Mouse (Mus musculus): ENCODE measurements around the gene Cspg4. TPM values are rescaled to one million over a fixed set of nuclear protein-coding genes. Genes with fewer than 3 reads are reported as not detected.

Cspg4 gene
- total and polyA plus RNA-seq, 2 experiments, result 0.09 to 0.11 TPM

DNA sequence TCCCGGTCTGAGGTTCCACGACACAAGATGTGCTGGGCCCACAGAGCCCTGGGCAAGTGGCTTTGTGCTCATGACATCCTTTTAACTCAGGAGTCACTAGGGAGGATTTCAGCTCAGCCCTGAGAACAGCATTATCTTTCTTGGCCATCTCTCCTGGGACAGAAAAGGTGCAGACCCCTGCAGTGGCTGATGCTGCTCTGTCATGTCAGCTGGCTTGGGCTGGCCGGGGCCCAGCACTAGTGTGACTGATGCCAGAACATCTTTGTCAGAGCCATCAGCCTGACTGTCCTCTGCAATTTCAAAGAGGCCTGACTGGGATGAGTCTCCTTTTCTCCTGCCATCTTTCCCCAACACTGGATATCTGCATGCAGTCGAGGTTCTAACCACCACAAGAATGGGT is 17.4 kb downstream of the Cspg4 start:
- Histone ChIP-seq H3K79me2 (ENCODE audit: control insufficient read depth, insufficient read depth, low read length) (no peaks in the 10 kb centered on the region), H3K4me3 (ENCODE audit: insufficient read depth, low read depth, low read length) (no peak overlapping the region), H3K27me3 (ENCODE audit: control insufficient read depth, insufficient read depth, low read length) (no peaks in the 10 kb centered on the region), H3K4me1 (ENCODE audit: control insufficient read depth, insufficient read depth, low read length) (no peaks in the 10 kb centered on the region), H3K9ac (ENCODE audit: low read depth, low read length) (no peak overlapping the region), H3K27ac (replicated peaks; ENCODE audit: insufficient read depth, low read depth, low read length) (no peak overlapping the region), H3K36me3 (ENCODE audit: control insufficient read depth, insufficient read depth, low read length) (no peaks in the 10 kb centered on the region)
- WGBS, result 80% methylated on average over 4 of the region's 4 CpGs
- TF ChIP-seq CTCF (IDR thresholded peaks at IDR 0.05; ENCODE audit: low read depth, low read length), result no peak
- TF ChIP-seq POLR2A (IDR thresholded peaks at IDR 0.05; ENCODE audit: extremely low read depth, insufficient read depth, low read length), result no peak
- no peak for DNase-seq (ENCODE audit: extremely low read depth, low read depth, low spot score)

GRCm38 (mm10) chr9:56882818-56883217 is 18.0 kb downstream of the Cspg4 start:
- no peak overlapping the region for H3K9ac ChIP-seq (ENCODE audit: low read depth, low read length)
- no peaks in the 10 kb centered on the region for H3K27me3 ChIP-seq (ENCODE audit: control insufficient read depth, insufficient read depth, low read length)
- DNase-seq (ENCODE audit: extremely low read depth, low read depth, low spot score), result no peak
- no peaks in the 10 kb centered on the region for H3K36me3 ChIP-seq (ENCODE audit: control insufficient read depth, insufficient read depth, low read length)
- no peak overlapping the region for H3K27ac ChIP-seq (replicated peaks; ENCODE audit: insufficient read depth, low read depth, low read length)
- H3K4me3 ChIP-seq (ENCODE audit: insufficient read depth, low read depth, low read length), result no peak overlapping the region
- WGBS, result 78% methylated on average over 12 of the region's 12 CpGs
- no peaks in the 10 kb centered on the region for H3K79me2 ChIP-seq (ENCODE audit: control insufficient read depth, insufficient read depth, low read length)
- TF ChIP-seq CTCF (IDR thresholded peaks at IDR 0.05; ENCODE audit: low read depth, low read length) (no peak), POLR2A (IDR thresholded peaks at IDR 0.05; ENCODE audit: extremely low read depth, insufficient read depth, low read length) (no peak)
- H3K4me1 ChIP-seq (ENCODE audit: control insufficient read depth, insufficient read depth, low read length), result no peaks in the 10 kb centered on the region

DNA sequence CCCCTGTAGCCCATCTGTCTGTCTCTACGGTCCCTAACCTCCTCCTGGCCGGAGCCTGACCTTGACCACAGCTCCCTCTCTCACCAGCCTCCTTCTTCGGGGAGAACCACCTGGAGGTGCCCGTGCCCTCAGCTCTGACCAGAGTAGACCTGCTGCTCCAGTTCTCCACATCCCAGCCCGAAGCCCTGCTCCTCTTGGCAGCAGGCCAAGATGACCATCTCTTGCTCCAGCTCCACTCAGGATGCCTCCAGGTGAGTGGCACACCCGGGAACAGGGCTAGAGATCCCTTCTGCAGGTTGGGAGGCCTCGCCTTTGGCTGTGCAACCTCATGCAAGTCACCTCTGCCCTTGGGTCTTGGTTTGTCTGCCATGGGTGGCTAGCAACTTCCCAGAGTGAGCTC is 18.6 kb downstream of the Cspg4 start:
- H3K27me3 ChIP-seq (ENCODE audit: control insufficient read depth, insufficient read depth, low read length), result no peaks in the 10 kb centered on the region
- no peak for TF ChIP-seq POLR2A (IDR thresholded peaks at IDR 0.05; ENCODE audit: extremely low read depth, insufficient read depth, low read length)
- TF ChIP-seq CTCF (IDR thresholded peaks at IDR 0.05; ENCODE audit: low read depth, low read length), result no peak
- H3K4me1 ChIP-seq (ENCODE audit: control insufficient read depth, insufficient read depth, low read length), result no peaks in the 10 kb centered on the region
- H3K9ac ChIP-seq (ENCODE audit: low read depth, low read length), result no peak overlapping the region
- H3K27ac ChIP-seq (replicated peaks; ENCODE audit: insufficient read depth, low read depth, low read length), result no peak overlapping the region
- no peak for DNase-seq (ENCODE audit: extremely low read depth, low read depth, low spot score)
- no peak overlapping the region for H3K4me3 ChIP-seq (ENCODE audit: insufficient read depth, low read depth, low read length)
- WGBS, result 78% methylated on average over 7 of the region's 7 CpGs
- H3K79me2 ChIP-seq (ENCODE audit: control insufficient read depth, insufficient read depth, low read length), result no peaks in the 10 kb centered on the region
- no peaks in the 10 kb centered on the region for H3K36me3 ChIP-seq (ENCODE audit: control insufficient read depth, insufficient read depth, low read length)

DNA sequence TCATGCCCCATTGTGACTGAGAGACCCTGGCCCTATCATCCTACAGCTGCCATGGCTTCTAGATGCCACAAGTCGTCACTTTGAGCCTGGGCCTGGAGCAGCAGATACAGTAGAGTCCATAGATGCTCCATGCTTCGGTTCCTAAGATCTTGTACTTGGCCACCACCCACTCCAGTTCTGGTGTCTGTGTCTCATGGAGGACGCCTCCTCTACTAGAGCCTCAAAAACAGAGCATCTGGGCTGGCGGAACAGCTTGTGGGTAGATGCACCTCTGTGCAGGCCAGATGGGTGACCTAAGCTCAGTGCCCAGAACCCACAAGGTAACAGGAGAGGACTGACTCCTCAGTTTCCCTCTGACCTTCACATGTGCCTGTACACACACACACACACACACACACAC is 19.5 kb downstream of the Cspg4 start:
- no peak for DNase-seq (ENCODE audit: extremely low read depth, low read depth, low spot score)
- TF ChIP-seq CTCF (IDR thresholded peaks at IDR 0.05; ENCODE audit: low read depth, low read length) (no peak), POLR2A (IDR thresholded peaks at IDR 0.05; ENCODE audit: extremely low read depth, insufficient read depth, low read length) (no peak)
- no peak overlapping the region for H3K27ac ChIP-seq (replicated peaks; ENCODE audit: insufficient read depth, low read depth, low read length)
- 87% methylated on average over 4 of the region's 4 CpGs for WGBS
- H3K9ac ChIP-seq (ENCODE audit: low read depth, low read length), result no peak overlapping the region
- no peaks in the 10 kb centered on the region for H3K27me3 ChIP-seq (ENCODE audit: control insufficient read depth, insufficient read depth, low read length)
- no peaks in the 10 kb centered on the region for H3K79me2 ChIP-seq (ENCODE audit: control insufficient read depth, insufficient read depth, low read length)
- H3K4me1 ChIP-seq (ENCODE audit: control insufficient read depth, insufficient read depth, low read length), result no peaks in the 10 kb centered on the region
- H3K4me3 ChIP-seq (ENCODE audit: insufficient read depth, low read depth, low read length), result no peak overlapping the region
- no peaks in the 10 kb centered on the region for H3K36me3 ChIP-seq (ENCODE audit: control insufficient read depth, insufficient read depth, low read length)

DNA sequence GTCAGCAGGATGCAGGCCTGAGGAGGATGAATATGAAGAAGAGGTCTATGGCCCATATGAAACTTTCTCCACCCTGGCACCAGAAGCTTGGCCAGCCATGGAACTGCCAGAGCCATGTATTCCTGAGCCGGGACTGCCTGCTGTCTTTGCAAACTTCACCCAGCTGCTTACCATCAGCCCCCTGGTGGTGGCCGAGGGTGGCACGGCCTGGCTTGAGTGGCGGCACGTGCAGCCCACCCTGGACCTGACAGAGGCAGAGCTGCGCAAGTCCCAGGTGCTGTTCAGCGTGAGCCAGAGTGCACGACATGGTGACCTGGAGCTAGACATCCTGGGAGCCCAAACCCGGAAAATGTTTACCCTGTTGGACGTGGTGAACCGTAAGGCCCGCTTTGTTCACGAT is 21.3 kb downstream of the Cspg4 start:
- DNase-seq (ENCODE audit: extremely low read depth, low read depth, low spot score), result no peak
- Histone ChIP-seq H3K79me2 (ENCODE audit: control insufficient read depth, insufficient read depth, low read length) (no peaks in the 10 kb centered on the region), H3K27ac (replicated peaks; ENCODE audit: insufficient read depth, low read depth, low read length) (no peak overlapping the region), H3K4me1 (ENCODE audit: control insufficient read depth, insufficient read depth, low read length) (no peaks in the 10 kb centered on the region), H3K9ac (ENCODE audit: low read depth, low read length) (no peak overlapping the region), H3K36me3 (ENCODE audit: control insufficient read depth, insufficient read depth, low read length) (no peaks in the 10 kb centered on the region), H3K27me3 (ENCODE audit: control insufficient read depth, insufficient read depth, low read length) (no peaks in the 10 kb centered on the region), H3K4me3 (ENCODE audit: insufficient read depth, low read depth, low read length) (no peak overlapping the region)
- 57% methylated on average over 13 of the region's 13 CpGs for WGBS
- peak; percentile 36; the same call in 1 of the 2 replicates for TF ChIP-seq CTCF (IDR thresholded peaks at IDR 0.05; ENCODE audit: low read depth, low read length)
- no peak for TF ChIP-seq POLR2A (IDR thresholded peaks at IDR 0.05; ENCODE audit: extremely low read depth, insufficient read depth, low read length)

DNA sequence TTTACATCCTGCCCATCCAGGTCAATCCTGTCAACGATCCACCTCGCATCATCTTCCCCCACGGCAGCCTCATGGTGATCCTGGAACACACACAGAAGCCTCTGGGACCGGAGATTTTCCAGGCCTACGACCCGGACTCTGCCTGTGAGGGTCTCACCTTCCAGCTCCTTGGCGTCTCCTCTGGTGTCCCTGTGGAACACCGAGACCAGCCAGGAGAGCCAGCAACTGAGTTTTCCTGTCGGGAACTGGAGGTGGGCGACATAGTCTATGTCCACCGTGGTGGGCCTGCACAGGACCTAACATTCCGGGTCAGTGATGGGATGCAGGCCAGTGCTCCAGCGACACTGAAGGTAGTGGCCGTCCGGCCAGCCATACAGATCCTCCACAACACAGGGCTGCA is 21.8 kb downstream of the Cspg4 start:
- Histone ChIP-seq H3K4me3 (ENCODE audit: insufficient read depth, low read depth, low read length) (no peak overlapping the region), H3K9ac (ENCODE audit: low read depth, low read length) (no peak overlapping the region), H3K4me1 (ENCODE audit: control insufficient read depth, insufficient read depth, low read length) (peaks cover 1% of the 10 kb centered on the region; the same call in 1 of the 2 replicates), H3K27ac (replicated peaks; ENCODE audit: insufficient read depth, low read depth, low read length) (no peak overlapping the region), H3K27me3 (ENCODE audit: control insufficient read depth, insufficient read depth, low read length) (no peaks in the 10 kb centered on the region), H3K36me3 (ENCODE audit: control insufficient read depth, insufficient read depth, low read length) (no peaks in the 10 kb centered on the region), H3K79me2 (ENCODE audit: control insufficient read depth, insufficient read depth, low read length) (no peaks in the 10 kb centered on the region)
- no peak for DNase-seq (ENCODE audit: extremely low read depth, low read depth, low spot score)
- 88% methylated on average over 15 of the region's 15 CpGs for WGBS
- no peak for TF ChIP-seq CTCF (IDR thresholded peaks at IDR 0.05; ENCODE audit: low read depth, low read length)
